Mouse (Mus musculus): ENCODE results near the gene Spag9. TPM values are rescaled to one million over a fixed set of nuclear protein-coding genes. Genes with fewer than 3 reads are reported as not detected.

Spag9 gene
- polyA plus RNA-seq, 1 experiment, result 93.3 TPM

- no peak for TF ChIP-seq CTCF (IDR thresholded peaks at IDR 0.05; ENCODE audit: insufficient read depth, low read depth, low read length)
- no peak for TF ChIP-seq POLR2A (IDR thresholded peaks at IDR 0.05; ENCODE audit: insufficient read depth, low read depth, low read length)
- peaks cover 26% of the 10 kb centered on the region for H3K4me1 ChIP-seq (ENCODE audit: control insufficient read depth, insufficient read depth, low read length)
- WGBS, result 60% methylated on average over 4 of the region's 4 CpGs
- H3K4me3 ChIP-seq (ENCODE audit: insufficient read depth, low read depth, low read length), result no peak overlapping the region
- H3K27ac ChIP-seq (ENCODE audit: insufficient read depth, low read depth, low read length), result peak overlapping the region; percentile 23; the same call in 1 of the 2 replicates
Observed at GRCm38 (mm10) chr11:94130118-94131095, 134.5 kb downstream of the Spag9 start.

DNA sequence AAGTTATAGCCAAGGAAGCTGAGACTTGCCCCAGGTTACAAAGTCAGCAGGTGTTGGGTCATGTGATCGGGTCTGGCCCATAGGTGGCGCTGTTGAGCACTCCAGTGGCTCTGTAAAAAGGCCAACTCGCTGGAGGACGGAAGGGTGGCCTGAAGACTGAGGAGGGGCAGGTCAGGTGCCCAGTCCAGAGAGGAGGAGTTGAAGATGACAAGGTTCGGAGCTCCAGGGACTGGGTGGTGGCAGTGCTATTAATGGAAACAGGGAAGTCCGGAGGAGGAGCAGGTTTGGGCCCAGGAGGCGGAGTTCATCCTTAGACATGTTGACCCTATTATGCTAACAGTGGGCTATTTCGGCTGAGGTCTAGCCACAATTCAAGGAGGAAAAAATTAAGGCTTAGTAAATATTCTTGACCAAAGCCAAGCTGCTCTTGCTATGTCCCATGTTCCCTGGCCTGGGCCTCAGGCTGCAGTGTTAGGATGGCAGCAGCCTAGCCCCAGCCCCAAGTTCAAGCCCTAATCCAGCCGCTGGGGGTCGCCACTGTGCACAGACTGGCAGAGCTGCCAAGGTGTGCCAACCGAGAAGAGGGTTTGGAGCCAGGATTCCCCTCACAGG, 137.6 kb downstream of the Spag9 start:
- Histone ChIP-seq H3K27ac (ENCODE audit: insufficient read depth, low read depth, low read length) (0 out of 2 replicates have a peak overlapping the region, but pooled peaks have one; percentile 7), H3K4me3 (ENCODE audit: insufficient read depth, low read depth, low read length) (peak overlapping the region; percentile 22)

DNA sequence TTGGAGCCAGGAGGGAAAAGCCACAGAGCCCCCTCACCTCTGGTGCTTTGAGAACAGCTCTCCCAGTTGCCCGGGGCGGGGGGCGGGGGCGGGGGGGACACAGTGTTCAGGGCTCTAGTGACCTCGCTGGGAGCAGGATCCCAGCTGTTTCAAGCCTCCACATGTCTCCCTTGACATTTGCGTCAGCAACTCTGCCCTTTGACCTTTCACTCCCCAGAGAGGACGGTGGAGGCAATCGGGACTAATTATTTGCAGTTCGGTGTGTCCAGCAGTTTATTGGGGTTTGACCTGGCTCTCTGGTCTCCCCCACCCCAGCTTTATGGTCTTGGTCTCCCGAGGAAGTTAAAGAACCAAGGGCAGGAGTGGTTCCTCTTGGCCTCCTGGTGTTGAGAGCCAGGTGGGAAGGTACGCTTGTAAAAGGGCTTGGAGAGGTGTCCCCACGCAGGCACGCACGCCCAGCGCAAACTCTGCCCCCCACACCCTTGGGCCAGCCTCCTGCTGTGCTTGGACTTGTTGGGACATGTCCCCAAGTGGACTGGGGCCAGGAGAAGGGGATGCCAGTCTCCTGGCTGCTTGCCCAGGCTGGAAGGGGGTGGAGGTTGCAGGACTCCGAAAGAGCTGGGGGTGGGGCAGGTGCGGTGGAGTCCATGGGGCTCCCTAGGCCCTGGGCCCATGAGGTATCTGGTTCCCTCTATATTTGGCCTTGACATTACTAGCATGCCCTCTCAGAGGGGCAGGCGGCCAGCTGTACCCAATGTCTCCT, 138.4 kb downstream of the Spag9 start:
- no peak overlapping the region for H3K27ac ChIP-seq (ENCODE audit: insufficient read depth, low read depth, low read length)
- H3K4me1 ChIP-seq (ENCODE audit: control insufficient read depth, insufficient read depth, low read length), result peaks cover 50% of the 10 kb centered on the region
- no peak overlapping the region for H3K4me3 ChIP-seq (ENCODE audit: insufficient read depth, low read depth, low read length)
- TF ChIP-seq CTCF (IDR thresholded peaks at IDR 0.05; ENCODE audit: insufficient read depth, low read depth, low read length), result no peak
- TF ChIP-seq POLR2A (IDR thresholded peaks at IDR 0.05; ENCODE audit: insufficient read depth, low read depth, low read length), result no peak
- 50% methylated on average over 18 of the region's 18 CpGs for WGBS

More for the DNA sequence above, 137.6 kb downstream of the Spag9 start:
- TF ChIP-seq POLR2A (IDR thresholded peaks at IDR 0.05; ENCODE audit: insufficient read depth, low read depth, low read length) (no peak), CTCF (IDR thresholded peaks at IDR 0.05; ENCODE audit: insufficient read depth, low read depth, low read length) (peak; percentile 83)
- peaks cover 47% of the 10 kb centered on the region for H3K4me1 ChIP-seq (ENCODE audit: control insufficient read depth, insufficient read depth, low read length)
- 15% methylated on average over 11 of the region's 11 CpGs for WGBS

DNA sequence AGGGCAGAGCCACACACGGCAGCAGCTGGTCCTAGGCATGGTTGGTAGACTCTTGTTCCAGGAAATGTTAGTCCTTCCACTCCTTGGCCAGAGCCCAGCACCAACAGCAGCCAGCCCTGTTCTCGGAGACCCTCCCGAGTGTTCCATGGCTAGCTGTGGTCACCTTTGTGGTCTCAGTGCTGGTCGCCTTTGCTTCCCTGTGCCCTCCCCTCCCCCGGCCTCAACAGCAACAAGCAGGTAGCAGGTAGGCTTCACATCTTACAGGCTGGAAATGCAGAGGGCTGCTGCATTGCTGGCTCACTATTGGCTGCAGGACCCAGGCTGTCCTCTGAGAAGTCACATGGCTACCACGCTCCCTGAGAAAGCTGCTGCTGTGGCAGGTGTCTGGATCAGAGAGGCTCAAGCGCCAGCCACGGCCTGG, 139.7 kb downstream of the Spag9 start:
- TF ChIP-seq CTCF (IDR thresholded peaks at IDR 0.05; ENCODE audit: insufficient read depth, low read depth, low read length) (no peak), POLR2A (IDR thresholded peaks at IDR 0.05; ENCODE audit: insufficient read depth, low read depth, low read length) (no peak)
- H3K4me1 ChIP-seq (ENCODE audit: control insufficient read depth, insufficient read depth, low read length), result peaks cover 47% of the 10 kb centered on the region
- H3K4me3 ChIP-seq (ENCODE audit: insufficient read depth, low read depth, low read length), result no peak overlapping the region
- WGBS, result 68% methylated on average over 8 of the region's 8 CpGs
- H3K27ac ChIP-seq (ENCODE audit: insufficient read depth, low read depth, low read length), result no peak overlapping the region

- no peak overlapping the region for H3K27ac ChIP-seq (ENCODE audit: insufficient read depth, low read depth, low read length)
- H3K4me3 ChIP-seq (ENCODE audit: insufficient read depth, low read depth, low read length), result no peak overlapping the region
- TF ChIP-seq POLR2A (IDR thresholded peaks at IDR 0.05; ENCODE audit: insufficient read depth, low read depth, low read length) (no peak), CTCF (IDR thresholded peaks at IDR 0.05; ENCODE audit: insufficient read depth, low read depth, low read length) (no peak)
- peaks cover 51% of the 10 kb centered on the region for H3K4me1 ChIP-seq (ENCODE audit: control insufficient read depth, insufficient read depth, low read length)
- WGBS, result 76% methylated on average over 7 of the region's 7 CpGs
Observed at GRCm38 (mm10) chr11:94136656-94137055, 140.8 kb downstream of the Spag9 start.

DNA sequence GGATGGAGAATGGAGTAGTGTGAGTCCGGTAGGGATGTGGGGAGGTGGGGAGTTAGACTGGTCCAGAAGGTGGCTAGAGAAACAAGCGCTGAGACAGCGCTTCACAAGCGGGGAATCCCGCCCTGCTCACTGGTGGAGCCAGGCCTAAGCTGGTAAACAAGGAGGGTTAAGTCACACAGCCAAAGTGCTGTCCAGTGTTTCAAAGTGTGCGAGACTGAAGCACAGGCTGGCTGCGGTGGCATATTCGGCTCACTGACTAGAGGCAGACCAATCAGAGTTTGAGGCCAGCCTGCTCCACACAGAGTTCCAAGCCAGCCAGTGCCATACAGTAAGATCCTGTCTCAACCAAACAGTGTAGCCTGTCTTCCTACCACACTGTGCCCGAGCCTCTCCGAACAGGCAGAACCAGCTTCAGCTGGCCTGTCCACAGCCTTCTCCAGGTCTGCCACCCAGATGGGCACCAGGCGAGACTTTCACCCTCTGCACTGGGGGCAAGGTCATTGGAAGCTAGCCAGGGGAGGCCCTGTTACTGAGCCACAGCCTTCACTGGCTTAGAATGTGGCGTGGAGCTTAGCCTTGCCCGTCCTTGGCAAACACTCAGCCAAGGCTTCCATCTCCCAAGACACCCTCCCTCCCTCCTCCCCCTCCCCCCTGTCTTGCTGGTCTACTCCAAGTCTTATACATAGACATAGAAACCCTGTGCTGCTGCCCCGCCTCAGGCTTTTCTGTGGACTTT, 141.6 kb downstream of the Spag9 start:
- peaks cover 51% of the 10 kb centered on the region for H3K4me1 ChIP-seq (ENCODE audit: control insufficient read depth, insufficient read depth, low read length)
- WGBS, result 78% methylated on average over 14 of the region's 14 CpGs
- TF ChIP-seq CTCF (IDR thresholded peaks at IDR 0.05; ENCODE audit: insufficient read depth, low read depth, low read length) (no peak), POLR2A (IDR thresholded peaks at IDR 0.05; ENCODE audit: insufficient read depth, low read depth, low read length) (no peak)

DNA sequence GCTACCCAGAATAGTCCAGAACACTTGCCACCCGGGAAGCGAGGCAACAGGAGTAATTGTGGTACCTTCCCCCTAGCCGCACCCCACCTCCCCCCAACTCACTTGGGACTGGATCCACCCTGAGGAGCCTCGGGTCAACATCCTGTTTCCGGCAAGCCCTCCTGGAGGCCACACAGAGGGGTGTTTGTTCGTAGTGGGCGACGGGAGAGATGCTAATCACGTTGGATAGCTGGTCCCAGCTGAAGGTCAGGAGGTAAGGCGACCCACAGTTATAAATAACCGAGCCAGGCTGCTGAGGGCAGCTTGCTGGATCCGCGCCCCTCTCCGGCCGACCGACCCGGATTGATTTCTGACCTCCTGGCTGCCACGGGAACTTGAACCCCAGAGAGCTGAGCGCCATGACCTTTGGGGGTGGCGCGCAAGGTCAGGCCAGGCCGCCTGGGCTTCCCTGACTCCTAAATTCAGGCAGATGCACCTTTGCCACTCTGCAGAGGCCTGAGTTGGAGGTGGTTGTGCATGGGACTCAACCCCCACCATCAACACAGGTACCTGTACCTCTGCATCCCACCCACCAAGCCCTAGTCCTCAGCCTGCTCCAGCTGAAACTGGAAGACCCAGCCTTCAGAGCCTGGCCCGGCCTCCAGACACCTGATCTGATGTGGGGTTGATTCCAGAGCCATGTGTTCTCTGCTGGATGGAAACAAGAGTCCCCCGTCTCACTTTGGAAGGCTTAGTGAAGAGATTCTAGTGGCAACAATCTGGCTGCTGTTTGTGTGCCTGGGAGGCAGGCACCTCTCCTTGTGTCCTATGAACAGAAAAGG, 142.7 kb downstream of the Spag9 start:
- TF ChIP-seq CTCF (IDR thresholded peaks at IDR 0.05; ENCODE audit: insufficient read depth, low read depth, low read length) (no peak), POLR2A (IDR thresholded peaks at IDR 0.05; ENCODE audit: insufficient read depth, low read depth, low read length) (no peak)
- H3K4me1 ChIP-seq (ENCODE audit: control insufficient read depth, insufficient read depth, low read length), result peaks cover 44% of the 10 kb centered on the region
- H3K4me3 ChIP-seq (ENCODE audit: insufficient read depth, low read depth, low read length), result no peak overlapping the region
- WGBS, result 80% methylated on average over 24 of the region's 24 CpGs
- no peak overlapping the region for H3K27ac ChIP-seq (ENCODE audit: insufficient read depth, low read depth, low read length)

More for the DNA sequence above, 141.6 kb downstream of the Spag9 start:
- no peak overlapping the region for H3K27ac ChIP-seq (ENCODE audit: insufficient read depth, low read depth, low read length)
- H3K4me3 ChIP-seq (ENCODE audit: insufficient read depth, low read depth, low read length), result no peak overlapping the region
